Mouse (Mus musculus) ovary, adult 10 weeks (tissue): Measurements from ENCODE around the gene Ptger4. TPM values are rescaled to one million over a fixed set of nuclear protein-coding genes. Genes with fewer than 3 reads are reported as not detected.

Experiments used
- polyA plus RNA-seq: library from polyadenylated mRNA; stranded (reverse); fragments of 350-450 nt; fragmentation: Illumina TruSeq; extraction: RNeasy Lipid Tissue Mini Kit (QIAGEN cat#74804); gene quantifications from one replicate; pipeline ENCODE4 v1.2.3, GENCODE M21; 2014

Gene Ptger4
- 9.9 TPM for polyA plus RNA-seq

DNA sequence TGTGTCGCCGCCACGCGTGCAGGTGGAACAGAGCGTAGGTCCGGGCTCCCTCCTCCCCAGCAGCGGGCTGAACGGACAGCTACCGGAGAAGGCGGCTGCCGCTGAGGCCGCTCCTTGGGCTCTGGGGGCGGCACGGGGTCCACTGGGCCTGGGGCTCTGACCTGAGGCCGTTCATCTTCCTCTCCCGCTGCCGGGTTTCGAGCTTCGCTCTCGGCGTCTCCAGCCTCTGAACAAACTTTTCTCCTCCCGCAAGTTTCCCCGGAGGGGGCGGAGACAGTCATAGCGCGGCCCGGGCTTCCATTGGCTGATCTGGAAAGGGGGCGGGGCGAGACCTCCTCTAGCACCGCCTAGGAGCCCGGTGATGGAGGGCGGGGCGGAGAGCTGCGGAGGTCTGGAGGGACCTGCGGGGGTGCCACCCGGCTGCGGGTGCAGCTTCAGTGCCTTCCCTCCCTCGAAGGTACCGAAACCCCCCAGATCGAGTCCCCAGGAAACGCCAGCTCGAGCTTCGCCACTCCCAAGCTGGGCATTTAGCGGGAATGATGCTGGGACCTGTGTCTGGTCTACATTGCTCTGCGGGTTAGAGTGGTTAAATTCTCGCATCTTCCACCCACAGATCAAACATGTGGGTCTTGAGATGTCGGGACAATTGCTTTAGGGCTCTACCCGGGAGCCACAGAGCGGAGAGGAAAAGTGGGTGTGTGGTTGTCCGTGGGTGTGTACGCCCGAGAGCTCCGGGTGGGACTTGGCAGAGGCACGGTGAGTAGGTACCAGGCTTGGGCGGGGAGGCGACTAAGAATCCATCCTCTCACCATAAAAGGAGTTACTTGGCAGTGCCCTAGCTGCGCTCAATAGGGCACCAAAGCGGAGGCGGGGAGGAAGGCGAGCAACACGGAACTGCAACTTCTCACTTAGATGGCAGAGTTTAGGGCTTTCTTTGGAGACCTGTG is at the start of gene Ptger4:
Gene Ptger4 (minus strand): TSS at position 229 of the 947 bp plus-strand sequence.

DNA sequence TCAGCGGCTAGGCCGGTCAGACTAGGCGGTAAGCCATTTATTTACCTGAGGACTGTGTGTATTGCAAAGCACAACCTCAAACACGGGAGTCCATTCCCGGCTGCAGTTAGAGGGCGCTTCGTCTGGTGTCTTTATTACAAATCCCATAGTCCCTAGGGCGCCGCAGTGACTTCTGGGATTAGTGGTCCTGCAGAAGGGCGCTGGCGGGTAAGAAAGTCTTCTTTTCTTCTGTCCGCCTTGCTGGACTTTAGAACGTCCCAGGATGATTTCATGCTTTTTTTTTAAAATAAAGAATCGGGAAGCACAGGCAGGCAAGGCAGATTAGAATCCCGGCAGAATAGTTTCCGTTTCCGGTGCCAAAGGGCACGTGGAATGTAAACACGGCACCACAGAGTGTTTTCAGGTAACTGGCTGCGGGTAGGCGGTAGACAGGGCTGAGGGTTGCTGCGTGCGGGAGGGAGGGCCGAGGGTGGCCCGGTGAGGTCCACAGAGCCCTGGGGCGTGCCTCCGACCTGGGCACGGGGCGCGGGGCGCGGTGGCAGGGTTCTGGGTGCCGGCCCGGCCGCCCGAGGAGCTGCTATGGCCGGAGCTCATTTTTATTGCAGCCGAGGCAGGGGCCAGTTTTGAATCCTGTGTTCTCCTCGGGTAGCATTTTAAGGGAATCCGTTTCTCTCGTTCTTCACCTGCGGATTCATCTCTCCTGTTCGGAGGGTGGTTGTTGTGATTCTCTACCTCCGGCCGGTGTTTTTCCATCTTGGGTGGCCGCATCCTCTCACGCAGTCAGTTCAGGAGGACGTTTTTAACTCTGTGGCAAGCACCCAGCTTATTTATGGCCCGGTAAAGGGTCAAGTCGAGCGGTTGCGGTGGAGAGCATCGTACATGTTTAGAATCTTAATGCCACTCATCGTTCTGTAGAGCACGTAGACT is 58.4 kb downstream of the Ptger4 start, which contains the start of gene Ttc33:
Gene Ttc33 (plus strand): TSS at position 160 of the 927 bp plus-strand sequence.

Other genes starting within 250 kb of the Ptger4 start
- 30.3 TPM for gene C7, start 180.4 kb downstream of the Ptger4 start, polyA plus RNA-seq
- gene Card6, start 135.6 kb downstream of the Ptger4 start, polyA plus RNA-seq: 16.1 TPM
- gene Rpl37, start 127.5 kb downstream of the Ptger4 start, polyA plus RNA-seq: 24.2 TPM
- 101 TPM for gene Prkaa1, start 100.3 kb downstream of the Ptger4 start, polyA plus RNA-seq
- gene Ttc33, start 58.7 kb downstream of the Ptger4 start, polyA plus RNA-seq: 60.6 TPM